Mouse (Mus musculus) midbrain, postnatal 0 days (tissue): ENCODE data around the gene Pitx1. TPM values are rescaled to one million over a fixed set of nuclear protein-coding genes. Genes with fewer than 3 reads are reported as not detected.

Source experiments
- ATAC-seq: fragments of 200-750 bp; cut with Nextera tagmentation; 2 replicates; pipeline ENCODE4 v1.8.0; 2017; ENCODE audit warnings: moderate number of reproducible peaks, mild to moderate bottlenecking, moderate TSS enrichment, moderate library complexity; ENCODE audit not compliant: low FRiP score
- DNase-seq: peaks from one replicate; pipeline ENCODE4 v3.0.0-alpha.2; 2015; ENCODE audit warnings: low spot score
- H3K27ac ChIP-seq: fragments of 300-500 bp; sonication (generic); 2 replicates; pipeline ENCODE4 v1.5.1; 2014; ENCODE audit warnings: low read depth, mild to moderate bottlenecking, low read length, mixed read lengths
- H3K27me3 ChIP-seq: fragments of 300-500 bp; sonication (generic); 2 replicates; pipeline ENCODE4 v1.6.1; 2014; ENCODE audit warnings: low read length, control low read depth, mixed read lengths; ENCODE audit not compliant: insufficient read depth
- H3K36me3 ChIP-seq: fragments of 300-500 bp; sonication (generic); 2 replicates; pipeline ENCODE4 v1.6.1; 2014; ENCODE audit warnings: low read length, control low read depth, mixed read lengths; ENCODE audit not compliant: insufficient read depth
- H3K4me1 ChIP-seq: fragments of 300-500 bp; sonication (generic); 2 replicates; pipeline ENCODE4 v1.6.1; 2014; ENCODE audit warnings: mild to moderate bottlenecking, control low read depth, antibody characterized with exemption, low read length, mixed read lengths; ENCODE audit not compliant: insufficient read depth
- H3K4me2 ChIP-seq: fragments of 300-500 bp; sonication (generic); 2 replicates; pipeline ENCODE4 v1.6.1; 2014; ENCODE audit warnings: low read depth, mild to moderate bottlenecking, low read length, mixed read lengths; ENCODE audit not compliant: poor library complexity, severe bottlenecking
- H3K4me3 ChIP-seq: fragments of 300-500 bp; sonication (generic); 2 replicates; pipeline ENCODE4 v1.5.1; 2014; ENCODE audit warnings: low read depth, mild to moderate bottlenecking, low read length, moderate library complexity
- H3K9ac ChIP-seq: fragments of 300-500 bp; sonication (generic); replicated peaks from 2 replicates; pipeline ENCODE4 v1.6.1; 2014; ENCODE audit warnings: mild to moderate bottlenecking, low read length, moderate library complexity, mixed read lengths; ENCODE audit not compliant: poor library complexity, severe bottlenecking
- H3K9me3 ChIP-seq: fragments of 300-500 bp; sonication (generic); 2 replicates; pipeline ENCODE4 v1.6.1; 2016; ENCODE audit warnings: low read length, control low read depth
- CTCF ChIP-seq: IDR thresholded peaks from 2 replicates; pipeline ENCODE4 v1.5.1; 2016; ENCODE audit warnings: antibody characterized with exemption, mild to moderate bottlenecking
- WGBS: fragments of 180-500 bp; shearing (Covaris S2); extraction: QIAGEN DNeasy Blood & Tissue Kit; methylation state at CpG from one replicate; pipeline ENCODE4 v1.1.7; 2014; 5-methylcytosine and 5-hydroxymethylcytosine counted together
- polyA plus RNA-seq: library from polyadenylated mRNA; unstranded; fragments of >200 nt; fragmentation: Nextera tagmentation; extraction: Ambion mirVana; gene quantifications from 2 replicates; pipeline ENCODE4 v1.2.1, GENCODE M21; 2015
- total RNA-seq: library from RNA; depleted of rRNA; stranded (reverse); fragments of >200 nt; gene quantifications from 2 replicates; pipeline ENCODE4 v1.2.3, GENCODE M21; 2014

Gene Pitx1
- total and polyA plus RNA-seq, 2 experiments from 2014 or later, result 1.9 to 2.2 TPM

DNA sequence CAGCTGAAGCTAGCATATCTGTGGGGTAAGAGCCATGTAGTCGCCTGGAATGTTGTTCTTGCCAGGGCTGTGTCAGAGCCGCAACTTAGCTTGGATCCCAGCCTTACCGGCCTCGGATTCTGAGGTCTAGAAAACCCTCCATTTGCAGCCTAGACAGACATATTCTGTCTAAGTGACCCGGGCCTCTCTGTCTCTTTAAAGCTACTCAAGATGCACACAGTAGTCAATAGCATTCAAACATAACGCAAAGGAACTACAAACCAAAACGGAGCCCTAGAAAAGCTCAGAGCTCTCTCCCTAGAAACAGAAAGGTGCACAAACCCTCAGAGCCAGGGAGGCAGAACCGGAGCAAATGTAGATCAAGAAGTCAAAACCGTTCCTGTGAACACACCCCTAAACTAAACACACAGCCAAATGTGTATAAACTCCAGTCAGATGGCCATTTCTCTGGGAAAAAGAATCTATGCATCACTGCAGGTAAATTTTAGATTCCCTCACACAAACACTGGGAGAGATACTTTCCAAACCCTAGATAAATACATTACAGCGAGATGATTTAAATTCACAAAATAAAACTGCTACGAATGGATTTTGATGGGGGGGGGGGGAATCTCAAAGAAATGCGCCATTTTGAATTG, 6.9 kb downstream of the Pitx1 start:
- Histone ChIP-seq H3K9ac (no peak overlapping the region), H3K4me2 (no peak overlapping the region), H3K4me1 (no peaks in the 10 kb centered on the region; the same call in 1 of the 2 replicates), H3K4me3 (no peak overlapping the region), H3K27ac (no peak overlapping the region), H3K9me3 (no peaks in the 10 kb centered on the region), H3K36me3 (no peaks in the 10 kb centered on the region), H3K27me3 (peaks cover 73% of the 10 kb centered on the region)
- no peak for ATAC-seq
- TF ChIP-seq CTCF, result no peak
- no peak for DNase-seq
- 3% methylated on average over 12 of the region's 12 CpGs for WGBS

DNA sequence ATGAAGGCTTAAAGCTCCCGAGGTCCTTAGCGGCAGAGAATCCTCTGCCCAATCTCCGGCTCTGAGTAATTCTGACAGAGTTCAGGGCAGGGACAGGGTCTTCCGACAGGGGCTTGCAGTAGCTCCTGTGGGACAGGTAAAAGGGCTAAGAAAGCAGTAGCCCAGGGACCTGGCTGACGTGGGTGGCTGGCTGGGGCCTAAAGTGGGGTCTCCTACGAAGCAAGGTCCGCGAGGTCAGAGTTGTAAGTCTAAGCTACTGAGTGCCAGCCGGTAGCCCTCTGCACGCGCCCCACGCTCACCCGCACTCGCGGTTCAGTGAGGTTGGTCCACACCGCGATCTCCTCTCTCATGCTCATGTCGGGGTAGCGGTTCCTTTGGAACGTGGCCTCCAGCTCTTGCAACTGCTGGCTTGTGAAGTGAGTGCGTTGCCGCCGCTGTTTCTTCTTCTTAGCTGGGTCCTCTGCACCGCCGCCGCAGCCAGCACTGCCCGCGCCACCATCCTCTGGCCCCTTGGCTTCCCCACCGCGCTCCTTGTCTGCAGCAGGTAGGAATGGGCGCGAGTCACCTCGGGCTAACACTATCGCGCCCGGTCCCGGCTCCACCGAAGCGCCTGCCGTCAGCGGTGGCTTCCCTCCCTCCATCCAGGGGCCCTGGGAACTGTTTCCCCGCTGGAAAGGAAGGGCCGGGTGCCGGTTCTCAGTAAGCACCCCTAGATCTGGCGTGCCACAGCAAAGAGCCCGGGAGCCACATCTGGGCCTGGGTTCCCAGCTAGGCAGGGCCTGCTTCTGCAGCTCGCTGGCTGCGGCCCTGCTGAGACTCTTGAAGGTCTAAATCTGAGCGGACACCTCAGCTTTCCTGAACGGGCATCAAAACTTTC, 7.6 kb downstream of the Pitx1 start:
- H3K9me3 ChIP-seq, result no peaks in the 10 kb centered on the region
- H3K9ac ChIP-seq, result no peak overlapping the region
- H3K36me3 ChIP-seq, result no peaks in the 10 kb centered on the region
- peaks cover 73% of the 10 kb centered on the region for H3K27me3 ChIP-seq
- H3K4me2 ChIP-seq, result no peak overlapping the region
- WGBS, result under 1% methylated on average over 49 of the region's 50 CpGs
- no peaks in the 10 kb centered on the region; the same call in 1 of the 2 replicates for H3K4me1 ChIP-seq
- no peak overlapping the region for H3K4me3 ChIP-seq
- DNase-seq (no peak), ATAC-seq (no peak)
- no peak for TF ChIP-seq CTCF
- H3K27ac ChIP-seq, result no peak overlapping the region

DNA sequence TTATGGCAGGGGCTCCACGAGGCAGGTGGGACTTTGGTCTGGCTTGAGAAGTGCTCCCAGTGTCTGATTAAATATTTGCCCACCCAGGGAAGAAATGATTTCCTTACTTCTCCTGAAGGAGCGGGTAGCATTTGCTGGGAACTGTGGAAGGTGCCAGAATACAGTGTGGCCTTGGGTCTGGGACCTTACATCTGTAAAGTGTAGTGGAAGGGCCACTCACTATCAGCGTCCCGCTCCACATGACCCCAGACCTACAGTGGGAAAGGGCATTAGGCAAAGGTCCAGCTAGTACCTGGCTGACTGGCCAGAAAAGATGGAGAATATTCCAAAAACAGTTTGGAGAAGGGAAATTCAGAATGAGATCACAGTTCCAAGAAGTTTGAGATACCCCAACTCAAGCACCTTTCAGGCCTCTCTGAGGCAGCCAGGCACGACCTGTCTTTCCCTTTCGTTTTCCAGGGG, 8.3 kb downstream of the Pitx1 start:
- H3K4me3 ChIP-seq, result no peak overlapping the region
- no peak overlapping the region for H3K27ac ChIP-seq
- peaks cover 73% of the 10 kb centered on the region for H3K27me3 ChIP-seq
- 2% methylated on average over 6 of the region's 6 CpGs for WGBS
- no peak for TF ChIP-seq CTCF
- no peak overlapping the region for H3K4me2 ChIP-seq
- H3K36me3 ChIP-seq, result no peaks in the 10 kb centered on the region
- DNase-seq (no peak), ATAC-seq (no peak)
- no peak overlapping the region for H3K9ac ChIP-seq
- H3K4me1 ChIP-seq, result no peaks in the 10 kb centered on the region; the same call in 1 of the 2 replicates
- no peaks in the 10 kb centered on the region for H3K9me3 ChIP-seq

DNA sequence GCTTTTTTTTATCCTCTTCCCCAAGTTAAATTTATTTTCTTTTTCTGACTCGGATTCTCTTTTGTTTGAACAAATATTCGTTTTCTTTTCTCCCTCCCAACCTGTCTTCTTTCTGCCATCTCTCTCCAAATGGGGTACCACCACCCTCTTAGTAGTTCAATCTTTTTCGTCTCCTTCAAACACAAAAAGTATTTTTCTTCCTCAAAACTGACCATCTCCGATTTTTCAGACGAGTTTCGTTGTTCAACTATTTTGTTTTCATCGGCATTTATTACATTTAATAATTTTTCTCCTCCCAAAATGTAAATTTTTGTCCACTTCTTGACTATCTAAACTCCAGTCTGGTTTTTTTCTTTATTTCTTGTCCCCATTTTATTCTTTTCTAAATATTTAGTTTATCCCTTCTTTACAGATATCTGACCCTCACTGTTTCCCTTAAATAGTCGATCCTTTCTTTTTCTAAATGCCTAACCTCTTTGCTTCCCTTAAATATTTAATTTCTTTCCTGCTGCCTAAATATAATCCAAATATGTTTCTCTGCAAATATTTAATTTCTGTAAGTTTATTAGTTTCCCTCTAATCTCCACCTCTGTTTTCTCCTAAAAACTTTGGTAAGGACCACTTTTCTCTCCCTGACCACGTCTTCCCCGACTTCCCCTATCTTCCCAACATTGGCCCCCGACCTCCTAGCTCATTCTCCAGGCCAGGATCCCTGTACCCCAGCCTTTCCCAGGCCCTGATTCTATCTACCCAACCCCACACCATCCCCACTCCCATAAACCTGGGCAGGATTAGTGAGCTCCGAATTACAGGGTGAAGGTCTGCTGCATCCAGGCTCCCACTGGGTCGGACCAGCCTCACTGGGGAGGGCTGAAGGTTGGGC, 9.0 kb downstream of the Pitx1 start:
- Histone ChIP-seq H3K9me3 (no peaks in the 10 kb centered on the region), H3K4me2 (no peak overlapping the region), H3K27me3 (peaks cover 73% of the 10 kb centered on the region), H3K4me1 (no peaks in the 10 kb centered on the region; the same call in 1 of the 2 replicates), H3K27ac (no peak overlapping the region), H3K9ac (no peak overlapping the region), H3K4me3 (no peak overlapping the region), H3K36me3 (no peaks in the 10 kb centered on the region)
- DNase-seq (no peak), ATAC-seq (no peak)
- TF ChIP-seq CTCF, result no peak
- WGBS, result 2% methylated on average over 13 of the region's 13 CpGs

DNA sequence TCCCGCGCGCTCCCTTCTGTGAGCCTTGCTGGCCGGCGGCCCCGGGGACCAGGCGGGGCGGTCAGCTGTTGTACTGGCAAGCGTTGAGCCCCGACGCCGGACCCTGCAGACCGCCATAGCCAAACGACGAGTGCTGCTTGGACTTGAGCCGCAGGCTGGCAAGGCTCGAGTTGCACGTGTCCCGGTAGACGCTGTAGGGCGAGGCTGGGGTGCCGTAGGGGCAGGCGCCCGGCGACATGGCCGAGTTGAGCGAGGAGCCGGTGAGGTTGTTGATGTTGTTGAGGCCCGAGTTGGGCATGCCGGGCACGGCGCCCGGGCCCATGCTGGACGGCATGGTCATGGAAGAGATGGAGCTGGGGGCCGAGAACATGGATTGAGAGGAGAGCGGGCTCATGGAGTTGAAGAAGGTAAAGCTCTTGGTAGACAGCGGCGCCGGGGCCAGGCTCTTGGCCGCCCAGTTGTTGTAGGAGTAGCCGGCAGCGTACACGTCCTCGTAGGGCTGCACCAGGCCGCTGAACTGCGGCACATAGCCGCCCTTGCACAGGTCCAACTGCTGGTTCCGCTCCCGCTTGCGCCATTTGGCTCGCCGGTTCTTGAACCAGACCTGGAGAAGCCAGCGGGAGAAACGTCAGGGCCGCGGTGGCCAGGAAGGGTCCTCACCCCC, 9.9 kb downstream of the Pitx1 start:
- ATAC-seq (no peak), DNase-seq (no peak)
- no peak overlapping the region for H3K4me2 ChIP-seq
- no peak overlapping the region for H3K9ac ChIP-seq
- peaks cover 64% of the 10 kb centered on the region for H3K27me3 ChIP-seq
- H3K9me3 ChIP-seq, result no peaks in the 10 kb centered on the region
- H3K4me3 ChIP-seq, result no peak overlapping the region
- H3K36me3 ChIP-seq, result no peaks in the 10 kb centered on the region
- H3K27ac ChIP-seq, result no peak overlapping the region
- WGBS, result 2% methylated on average over 56 of the region's 56 CpGs
- TF ChIP-seq CTCF, result no peak
- H3K4me1 ChIP-seq, result no peaks in the 10 kb centered on the region; the same call in 1 of the 2 replicates
